Mouse (Mus musculus) adrenal gland, postnatal 4 days (tissue): ENCODE data around the gene Prss30. TPM values are rescaled to one million over a fixed set of nuclear protein-coding genes. Genes with fewer than 3 reads are reported as not detected.

Experiments
- DNase-seq, 2 experiments: peaks; one replicate each; pipeline ENCODE4 v3.0.0; 2021 to 2022; ENCODE audit warnings: low spot score in 2 of 2, mixed read lengths in 2 of 2
- long read RNA-seq, 2 experiments: library from polyadenylated mRNA; stranded (forward); transcript quantifications; one replicate each; pipeline ENCODE4 v2.0.0; 2021
- total RNA-seq, 2 experiments: library from RNA; stranded (reverse); gene quantifications; 2 replicates each; pipeline ENCODE4 v1.2.3; 2021

Gene Prss30
- total RNA-seq = not detected
- long read RNA-seq, experiment 1 = 0 reads
- long read RNA-seq, experiment 2 = 0 reads

- DNase-seq = no peak
Observed at GRCm38 (mm10) chr17:23980297-23980909, at the start of gene Prss30. Gene Prss30 (minus strand): TSS chr17:23980566.

- DNase-seq = no peak
Observed at GRCm38 (mm10) chr17:24029477-24029876, 49.1 kb upstream of the Prss30 start.

GRCm38 (mm10) chr17:24021375-24022199, 41.2 kb upstream of the Prss30 start:
- DNase-seq = no peak

- DNase-seq = no peak
Observed at GRCm38 (mm10) chr17:24020696-24021095, 40.3 kb upstream of the Prss30 start.

GRCm38 (mm10) chr17:24015727-24016126, 35.4 kb upstream of the Prss30 start:
- no peak for DNase-seq

- DNase-seq = no peak
Observed at GRCm38 (mm10) chr17:24014433-24014965, 34.1 kb upstream of the Prss30 start.

GRCm38 (mm10) chr17:24012921-24013320, 32.6 kb upstream of the Prss30 start:
- DNase-seq = no peak

GRCm38 (mm10) chr17:24009617-24010016, 29.3 kb upstream of the Prss30 start:
- DNase-seq = no peak

- DNase-seq = no peak
Observed at GRCm38 (mm10) chr17:24008105-24008504, 27.7 kb upstream of the Prss30 start.

GRCm38 (mm10) chr17:24007391-24007790, 27.0 kb upstream of the Prss30 start:
- no peak for DNase-seq

- no peak for DNase-seq
Observed at GRCm38 (mm10) chr17:24006930-24007329, 26.6 kb upstream of the Prss30 start.

GRCm38 (mm10) chr17:24005049-24005448, 24.7 kb upstream of the Prss30 start:
- DNase-seq = no peak

- no peak for DNase-seq
Observed at GRCm38 (mm10) chr17:24004071-24004665, 23.8 kb upstream of the Prss30 start.

- DNase-seq = no peak
Observed at GRCm38 (mm10) chr17:24000404-24000803, 20.0 kb upstream of the Prss30 start.

GRCm38 (mm10) chr17:23998383-23998782, 18.0 kb upstream of the Prss30 start:
- no peak for DNase-seq

- no peak for DNase-seq
Observed at GRCm38 (mm10) chr17:23997901-23998300, 17.5 kb upstream of the Prss30 start, which contains the start of gene Prss22. Gene Prss22 (minus strand): TSS chr17:23998100.

- DNase-seq = no peak
Observed at GRCm38 (mm10) chr17:23995421-23995820, 15.1 kb upstream of the Prss30 start.

GRCm38 (mm10) chr17:23994667-23995066, 14.3 kb upstream of the Prss30 start:
- DNase-seq = no peak

GRCm38 (mm10) chr17:23993559-23994428, 13.4 kb upstream of the Prss30 start:
- peak; percentile 92 to 95 for DNase-seq

- DNase-seq = no peak
Observed at GRCm38 (mm10) chr17:23992789-23993553, 12.6 kb upstream of the Prss30 start.
